Mouse (Mus musculus): Measurements from ENCODE around the gene Hoxa9.

DNA sequence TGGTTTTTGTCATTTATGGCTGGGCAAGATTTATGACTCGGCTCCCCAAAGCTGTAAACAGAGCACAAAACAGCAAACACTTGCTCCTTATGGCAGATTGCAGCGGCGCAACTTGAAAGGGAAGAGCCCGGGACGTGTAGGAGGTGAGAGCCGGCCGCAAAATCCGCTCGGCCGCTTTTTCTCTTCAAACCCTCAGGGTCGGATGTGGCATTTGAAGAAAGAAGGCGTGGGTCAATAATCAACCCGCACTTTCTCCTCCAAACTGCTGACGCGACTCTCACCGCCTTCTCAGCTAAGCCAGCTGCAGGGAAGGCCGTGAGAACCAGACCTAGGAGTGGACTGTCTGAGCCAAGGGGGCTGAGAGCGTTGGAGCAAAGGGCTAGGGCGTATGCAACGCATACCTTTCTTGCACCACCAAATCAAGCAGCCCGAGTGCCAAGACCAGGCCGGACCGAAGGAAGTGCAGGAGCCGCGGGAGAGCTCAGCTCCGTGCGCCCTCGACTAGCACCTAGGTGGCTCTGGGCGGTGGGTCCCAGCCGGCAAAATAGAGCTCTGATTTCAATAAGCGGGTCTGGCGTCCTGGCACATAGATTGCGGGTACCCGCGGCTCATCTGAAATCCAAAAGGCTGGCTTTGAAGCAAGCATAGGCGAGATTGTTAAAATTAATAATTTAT lies 53.7 kb downstream of the Hoxa9 start, which contains the start of gene 5730596B20Rik:
- TF ChIP-seq CTCF (IDR thresholded peaks at IDR 0.05; ENCODE audit: low read depth), result no peak
- no peak for TF ChIP-seq EP300 (IDR thresholded peaks at IDR 0.05; ENCODE audit: low read depth)

Data from heart, postnatal 0 days (tissue).